Mouse (Mus musculus): Measurements from ENCODE around the gene Cisd3.
"Not testable (repeated sequence)": the region's sequence is repeated elsewhere in the genome, so short reads cannot be mapped to it uniquely, and the experiment has no call there.

Cisd3 gene

GRCm38 (mm10) chr11:97685613-97686321 lies at the start of gene Cisd3:
Gene Cisd3, plus strand, starts transcription at chr11:97685826.
- peak; percentile 89 for DNase-seq (ENCODE audit: low read depth, low spot score)

GRCm38 (mm10) chr11:97641668-97642067 lies 44.0 kb upstream of the Cisd3 start:
- DNase-seq (ENCODE audit: low read depth, low spot score), result no peak

DNA sequence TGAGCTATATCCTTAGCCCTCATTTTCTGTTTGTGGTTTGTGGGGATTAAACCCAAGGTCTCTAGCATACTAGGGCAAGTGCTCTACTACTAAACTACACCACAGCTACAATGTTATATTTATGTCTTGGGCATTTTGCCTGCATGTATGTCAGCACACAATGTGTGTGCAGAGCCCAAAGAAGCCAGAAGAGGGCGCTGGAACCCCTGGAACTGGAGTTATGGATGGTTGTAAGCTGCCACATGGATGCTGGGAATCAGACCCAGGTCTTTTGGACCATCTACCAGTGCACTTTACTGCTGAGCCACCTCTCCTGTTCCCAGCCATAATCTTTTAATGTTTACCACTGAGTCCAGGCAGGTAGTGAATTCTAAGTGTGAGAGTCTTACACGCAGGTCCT lies 42.9 kb upstream of the Cisd3 start:
- DNase-seq (ENCODE audit: low read depth, low spot score), result no peak

- DNase-seq (ENCODE audit: low read depth, low spot score), result no peak
Observed at GRCm38 (mm10) chr11:97643380-97644055, 42.1 kb upstream of the Cisd3 start.

- DNase-seq (ENCODE audit: low read depth, low spot score), result peak; percentile 77
Observed at GRCm38 (mm10) chr11:97644834-97645233, 40.8 kb upstream of the Cisd3 start.

DNA sequence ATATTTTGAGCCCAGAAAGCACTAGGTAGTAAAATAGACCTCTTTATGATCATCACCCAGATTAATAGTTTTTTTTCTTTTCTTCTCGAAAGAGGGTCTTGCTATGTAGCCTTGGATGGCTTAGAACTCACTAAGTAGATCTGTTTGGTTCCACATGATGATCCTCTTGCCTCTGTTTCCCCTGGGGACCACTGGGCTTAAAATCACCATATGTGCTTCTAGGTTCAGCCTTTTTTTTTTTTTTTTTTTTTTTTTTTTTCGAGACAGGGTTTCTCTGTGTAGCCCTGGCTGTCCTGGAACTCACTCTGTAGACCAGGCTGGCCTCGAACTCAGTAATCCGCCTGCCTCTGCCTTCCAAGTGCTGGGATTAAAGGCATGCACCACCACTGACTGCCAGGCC lies 37.1 kb upstream of the Cisd3 start:
- not testable (repeated sequence) for DNase-seq (ENCODE audit: low read depth, low spot score)

- no peak for DNase-seq (ENCODE audit: low read depth, low spot score)
Observed at GRCm38 (mm10) chr11:97650341-97650740, 35.3 kb upstream of the Cisd3 start.

GRCm38 (mm10) chr11:97653376-97653775 lies 32.2 kb upstream of the Cisd3 start:
- not testable (repeated sequence) for DNase-seq (ENCODE audit: low read depth, low spot score)

DNA sequence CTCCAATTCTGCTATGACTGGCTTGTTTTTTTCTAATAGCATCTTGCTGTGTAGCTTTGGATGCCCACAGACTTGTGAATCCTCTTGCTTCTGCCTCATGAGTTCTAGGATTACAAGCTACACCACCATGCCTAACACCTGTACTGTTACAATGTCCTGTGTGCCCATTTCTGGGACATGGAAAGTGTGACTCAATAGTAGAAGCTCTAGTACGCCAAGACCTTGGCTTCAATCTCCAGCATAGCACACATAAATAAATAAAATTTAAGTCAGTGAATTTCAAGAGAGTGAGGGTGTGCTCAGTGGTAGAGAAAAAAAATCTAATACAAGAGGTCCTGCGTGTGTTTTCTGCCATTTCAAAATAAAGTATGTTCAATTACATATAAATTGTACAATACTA lies 31.4 kb upstream of the Cisd3 start:
- DNase-seq (ENCODE audit: low read depth, low spot score), result no peak

GRCm38 (mm10) chr11:97656269-97656971 lies 29.2 kb upstream of the Cisd3 start:
- no peak for DNase-seq (ENCODE audit: low read depth, low spot score)

DNA sequence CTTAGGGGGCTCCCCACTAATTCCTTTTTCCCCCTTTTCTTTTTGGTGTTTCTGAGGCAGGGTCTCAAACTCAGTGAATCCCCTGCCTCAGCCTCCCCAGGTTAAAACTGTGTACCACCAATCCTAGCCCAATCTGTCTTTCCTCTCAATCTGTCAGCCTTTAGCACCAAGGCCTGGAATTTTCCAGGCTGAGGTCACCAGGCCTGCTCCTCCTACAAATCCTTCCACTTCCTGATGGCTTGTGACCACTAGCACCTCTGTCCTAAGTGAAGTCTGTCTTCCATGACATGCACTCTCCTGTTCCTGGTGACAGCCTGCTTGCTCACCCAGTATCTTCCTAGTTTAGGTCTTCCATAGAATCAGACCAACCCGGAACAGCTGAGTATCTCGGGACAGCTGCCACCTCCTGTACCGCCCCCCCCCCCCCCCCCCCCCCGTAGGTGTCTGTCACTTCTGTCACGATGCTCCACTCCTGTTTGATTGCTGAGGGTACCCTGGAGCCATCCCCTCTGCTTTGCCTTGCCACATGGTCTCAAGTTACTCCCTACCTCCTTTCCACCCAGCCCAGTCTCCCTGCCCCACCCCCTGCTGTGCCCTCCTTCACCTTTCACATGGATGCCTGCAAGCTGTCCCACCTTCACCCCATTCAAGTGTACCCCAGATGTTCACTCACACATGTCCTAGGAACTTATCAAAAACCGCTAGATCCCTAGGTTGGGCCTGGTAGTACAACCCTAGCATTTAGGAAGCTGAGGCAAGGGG lies 28.3 kb upstream of the Cisd3 start:
- DNase-seq (ENCODE audit: low read depth, low spot score), result no peak

DNA sequence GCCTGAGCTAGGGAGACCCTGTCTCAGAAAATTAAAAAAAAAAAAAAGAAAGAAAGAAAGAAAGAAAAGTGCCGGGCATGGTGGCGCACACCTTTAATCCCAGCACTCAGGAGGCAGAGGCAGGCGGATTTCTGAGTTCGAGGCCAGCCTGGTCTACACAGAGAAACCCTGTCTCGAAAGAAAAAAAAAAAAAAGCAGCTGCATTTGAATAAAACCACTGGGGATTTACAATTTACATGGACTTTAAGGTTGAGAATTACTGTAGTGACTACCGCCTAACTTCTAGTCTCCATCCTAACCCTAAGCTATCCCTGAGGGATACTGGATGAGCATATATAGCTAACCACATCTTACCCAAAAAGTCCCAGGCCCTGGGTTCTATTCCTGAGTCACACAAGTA lies 27.7 kb upstream of the Cisd3 start:
- not testable (repeated sequence) for DNase-seq (ENCODE audit: low read depth, low spot score)

DNA sequence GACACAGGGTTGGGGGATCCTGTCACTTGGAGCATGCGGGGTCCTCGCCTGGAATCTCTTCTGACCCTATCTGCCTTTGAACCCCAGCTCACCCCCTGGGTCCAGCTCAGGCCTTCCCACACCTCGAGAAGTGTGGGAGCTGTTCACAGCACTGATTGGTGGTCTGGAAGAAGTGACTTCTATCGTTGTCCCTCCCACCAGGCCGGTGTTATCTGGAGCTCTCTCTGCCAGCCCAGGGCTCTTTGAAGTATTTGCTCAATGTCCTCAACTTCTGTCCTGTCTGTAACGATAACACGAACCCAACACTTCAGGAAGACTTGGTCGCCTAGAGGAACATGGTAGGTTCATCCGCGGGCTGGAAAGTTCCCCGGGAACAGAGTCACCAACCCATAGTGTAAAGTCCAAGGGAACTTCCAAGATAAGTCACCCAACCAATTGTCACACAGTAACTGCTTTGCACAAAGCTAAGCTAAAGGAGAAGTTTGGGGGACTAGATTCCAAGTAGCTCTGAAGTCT lies 26.8 kb upstream of the Cisd3 start:
- DNase-seq (ENCODE audit: low read depth, low spot score), result no peak

DNA sequence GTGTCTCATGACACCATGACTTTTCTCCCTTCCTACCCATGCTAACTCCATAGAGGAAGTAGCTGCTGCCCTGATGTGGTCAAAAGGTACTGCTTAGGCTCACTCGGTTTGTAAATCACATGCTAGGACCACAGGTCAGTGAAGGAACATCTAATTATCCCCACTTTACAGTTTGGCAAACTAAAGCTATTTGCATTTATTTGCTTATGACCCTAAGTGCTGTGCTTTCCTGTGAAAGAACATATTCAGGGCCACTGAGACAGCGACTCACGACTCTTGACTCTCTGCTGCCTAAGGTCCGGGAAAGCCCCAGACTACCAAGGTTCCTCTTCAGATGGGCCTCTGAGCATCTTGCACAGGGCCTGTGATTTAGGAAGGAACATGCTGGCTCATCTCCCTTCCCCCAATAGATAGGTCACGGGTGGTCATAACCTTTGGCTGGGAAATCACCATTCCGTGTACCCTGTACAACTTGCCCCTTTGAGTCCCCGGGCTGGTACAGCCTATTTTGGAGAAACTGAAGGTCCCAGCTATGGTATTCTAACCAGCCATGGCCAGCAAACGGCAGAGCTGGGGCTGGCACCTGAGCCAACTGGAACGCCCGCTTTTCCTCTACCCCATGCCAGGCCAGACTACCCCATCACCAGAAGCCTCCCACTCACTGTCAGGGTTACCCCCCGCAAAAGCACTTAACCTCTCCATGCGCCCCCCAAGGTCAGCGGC lies 26.2 kb upstream of the Cisd3 start:
- DNase-seq (ENCODE audit: low read depth, low spot score), result peak; percentile 79

DNA sequence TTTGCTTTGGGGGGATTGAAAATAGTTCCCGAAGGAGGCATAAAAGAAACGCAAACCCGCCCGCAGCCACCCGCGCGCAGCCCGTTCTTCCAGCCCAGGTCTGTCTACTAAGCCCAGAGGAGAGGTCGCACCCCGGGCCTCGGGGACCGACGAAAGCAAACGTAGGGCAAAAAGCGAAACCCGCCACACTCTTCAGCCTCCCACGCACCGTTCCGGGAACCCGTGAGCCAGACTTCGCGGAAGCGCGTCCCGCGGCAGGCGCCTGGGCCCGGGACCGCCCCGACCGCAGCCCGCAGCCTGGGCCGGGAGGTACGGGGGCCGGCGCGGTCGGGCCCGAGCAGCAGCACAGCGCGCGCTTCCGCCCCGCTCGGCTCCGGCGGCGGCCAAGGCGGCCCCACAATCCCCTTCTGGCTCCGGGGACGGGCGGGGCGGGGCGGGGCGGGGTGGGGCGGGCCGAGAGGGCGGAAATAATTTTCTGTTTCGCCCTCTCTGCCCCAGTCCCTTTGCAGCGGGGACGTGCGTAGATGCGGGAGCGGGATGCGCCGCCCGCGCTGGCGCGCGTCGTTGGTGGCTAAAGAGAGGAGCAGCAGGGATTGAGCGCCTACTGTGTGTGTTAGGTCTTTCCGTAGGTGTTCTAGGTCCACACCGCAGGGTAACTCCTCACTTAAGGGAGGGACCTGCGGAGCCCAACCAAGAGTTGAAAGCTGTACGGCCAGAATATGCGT lies 25.5 kb upstream of the Cisd3 start:
- peak; percentile 89 for DNase-seq (ENCODE audit: low read depth, low spot score)

DNA sequence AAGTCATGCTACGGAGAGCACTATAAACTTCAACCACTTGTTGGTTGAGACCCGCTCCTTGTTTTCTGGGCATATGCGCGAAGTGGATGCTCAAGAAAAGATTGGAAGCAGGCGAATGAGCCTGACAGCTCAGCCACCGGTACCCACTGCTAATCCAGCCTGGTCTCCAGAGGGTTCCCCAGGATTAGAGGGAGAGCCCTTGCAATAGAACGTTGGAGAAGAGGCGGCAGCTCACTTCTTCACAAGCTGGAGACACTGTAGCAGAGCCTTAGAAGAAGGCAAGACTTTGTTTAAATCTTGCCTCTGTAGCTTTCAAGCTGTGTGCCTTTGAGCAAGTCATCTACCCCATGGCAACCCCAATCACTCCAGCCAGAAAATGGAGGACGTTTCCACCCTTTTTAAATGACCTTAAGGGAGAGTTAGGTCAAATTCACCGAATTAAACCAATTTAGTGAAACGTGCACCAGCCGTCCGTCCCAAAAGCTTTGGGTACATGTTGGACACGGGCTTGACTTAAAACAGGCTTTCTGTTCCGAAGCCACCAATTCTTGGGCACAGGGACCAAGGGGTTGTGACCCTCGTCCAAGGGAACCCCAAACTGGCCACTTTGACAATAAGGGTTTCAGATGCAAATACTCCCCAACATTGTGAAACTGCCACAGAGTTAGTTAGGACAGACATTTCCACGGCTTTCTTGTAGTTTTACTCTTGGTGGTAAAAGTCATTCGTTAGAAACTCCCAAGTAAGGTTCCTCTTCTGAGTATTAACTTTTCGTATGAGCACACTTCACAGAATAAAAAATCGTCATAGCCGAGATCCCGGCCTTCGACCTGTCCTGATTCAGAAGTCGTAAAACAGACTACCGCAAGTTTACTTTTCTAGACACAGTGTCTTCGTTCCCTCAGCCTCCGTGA lies 24.6 kb upstream of the Cisd3 start:
- no peak for DNase-seq (ENCODE audit: low read depth, low spot score)

GRCm38 (mm10) chr11:97661648-97662133 lies 23.9 kb upstream of the Cisd3 start:
- DNase-seq (ENCODE audit: low read depth, low spot score), result peak; percentile 77

DNA sequence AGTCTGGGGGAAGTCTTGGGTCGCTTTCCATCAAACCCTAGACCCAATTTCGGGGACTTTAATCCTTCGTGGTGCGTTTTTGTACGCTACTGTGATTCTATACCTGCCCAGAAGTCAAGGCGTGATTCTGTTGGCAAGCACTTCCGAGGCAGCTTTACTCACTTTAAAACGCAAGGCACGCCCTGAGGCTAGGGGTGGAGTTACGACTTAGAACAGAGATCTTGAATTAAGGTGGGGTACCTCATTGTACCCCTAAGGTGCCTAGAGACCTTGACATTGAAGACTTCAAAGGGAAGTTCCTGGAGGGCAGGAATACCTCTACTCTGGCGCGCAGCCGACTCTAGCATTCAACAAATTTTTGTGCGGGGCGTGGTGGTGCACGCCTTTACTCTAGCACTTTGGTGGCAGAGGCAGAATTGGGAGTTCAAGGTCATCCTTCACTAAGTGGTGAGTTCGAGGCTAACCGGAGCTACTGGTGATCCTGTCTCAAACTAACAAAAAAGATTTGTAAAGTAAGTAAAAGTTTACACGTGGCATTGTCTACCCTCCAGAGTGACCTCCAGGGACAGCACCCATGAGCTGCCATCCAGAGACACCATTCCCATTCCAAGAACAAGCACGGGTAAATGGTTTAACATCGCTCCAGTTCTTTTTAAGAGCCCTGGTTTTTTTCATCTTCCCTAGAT lies 23.3 kb upstream of the Cisd3 start:
- peak; percentile 87 for DNase-seq (ENCODE audit: low read depth, low spot score)

All from CD4-positive helper T cell, adult 2 months (primary cell).